Mouse (Mus musculus) stomach, embryonic 14.5 days (tissue): Measurements from ENCODE around the gene Spg20. TPM values are rescaled to one million over a fixed set of nuclear protein-coding genes. Genes with fewer than 3 reads are reported as not detected.

Experiments
- ATAC-seq: fragments of 200-750 bp; cut with Nextera tagmentation; 2 replicates; pipeline ENCODE4 v1.8.0; 2017; ENCODE audit warnings: low read depth, moderate TSS enrichment; ENCODE audit not compliant: insufficient number of reproducible peaks, insufficient read depth, low FRiP score
- H3K27ac ChIP-seq: fragments of 300-500 bp; sonication (generic); 2 replicates; pipeline ENCODE4 v1.5.1; 2014; ENCODE audit warnings: mild to moderate bottlenecking, low read length, moderate library complexity, mixed read lengths
- H3K27me3 ChIP-seq: fragments of 300-500 bp; sonication (generic); 2 replicates; pipeline ENCODE4 v1.6.1; 2014; ENCODE audit warnings: low read length, control low read depth, mixed read lengths; ENCODE audit not compliant: control insufficient read depth, insufficient read depth
- H3K36me3 ChIP-seq: fragments of 300-500 bp; sonication (generic); 2 replicates; pipeline ENCODE4 v1.6.1; 2014; ENCODE audit warnings: mild to moderate bottlenecking, control low read depth, low read length, moderate library complexity, mixed read lengths; ENCODE audit not compliant: control insufficient read depth, insufficient read depth
- H3K4me1 ChIP-seq: fragments of 300-500 bp; sonication (generic); 2 replicates; pipeline ENCODE4 v1.6.1; 2014; ENCODE audit warnings: low read length, control low read depth, mixed read lengths; ENCODE audit not compliant: control insufficient read depth, insufficient read depth
- H3K4me2 ChIP-seq: fragments of 300-500 bp; sonication (generic); replicated peaks from 2 replicates; pipeline ENCODE4 v1.6.1; 2014; ENCODE audit warnings: low read depth, low read length, control low read depth
- H3K4me3 ChIP-seq: fragments of 300-500 bp; sonication (generic); 2 replicates; pipeline ENCODE4 v1.5.1; 2014; ENCODE audit warnings: low read depth, low read length, control low read depth
- H3K9ac ChIP-seq: fragments of 300-500 bp; sonication (generic); replicated peaks from 2 replicates; pipeline ENCODE4 v1.6.1; 2014; ENCODE audit warnings: low read depth, mild to moderate bottlenecking, control low read depth, low read length, moderate library complexity, mixed read lengths
- H3K9me3 ChIP-seq: fragments of 300-500 bp; sonication (generic); 2 replicates; pipeline ENCODE4 v1.6.1; 2016; ENCODE audit warnings: low read depth, low read length, control low read depth; ENCODE audit not compliant: control insufficient read depth
- WGBS: fragments of 180-500 bp; shearing (Covaris S2); extraction: QIAGEN DNeasy Blood & Tissue Kit; methylation state at CpG from one replicate; pipeline ENCODE4 v1.1.7; 2014; 5-methylcytosine and 5-hydroxymethylcytosine counted together
- polyA plus RNA-seq: library from polyadenylated mRNA; unstranded; fragments of >200 nt; fragmentation: Nextera tagmentation; extraction: Ambion mirVana; gene quantifications from 2 replicates; pipeline ENCODE4 v1.2.1, GENCODE M21; 2014

The Spg20 gene
- polyA plus RNA-seq, 1 experiment from 2014 or later = 46.7 TPM

DNA sequence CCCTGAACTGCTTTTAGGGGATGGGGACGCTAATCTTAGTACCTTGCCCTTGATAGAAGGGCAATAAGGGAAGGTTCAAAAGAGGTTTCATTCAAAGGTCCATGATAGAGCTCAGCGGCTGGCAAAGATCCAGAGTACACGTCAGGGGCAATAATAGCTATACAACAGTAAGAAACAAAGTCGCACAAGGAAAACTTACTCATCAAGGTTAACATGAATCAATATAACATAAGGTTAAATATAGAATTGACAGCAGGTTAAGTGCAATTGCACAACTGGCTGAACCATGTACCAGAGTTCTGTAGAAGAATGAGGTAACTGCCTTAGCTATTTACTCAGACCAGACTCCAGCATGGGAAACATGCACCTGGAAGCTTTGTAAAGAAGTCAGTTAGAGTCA is 22.6 kb upstream of the Spg20 start:
- H3K4me2 ChIP-seq = no peak overlapping the region
- H3K27me3 ChIP-seq = no peaks in the 10 kb centered on the region
- no peaks in the 10 kb centered on the region for H3K9me3 ChIP-seq
- no peak overlapping the region for H3K27ac ChIP-seq
- H3K9ac ChIP-seq = no peak overlapping the region
- ATAC-seq = no peak
- no peaks in the 10 kb centered on the region for H3K36me3 ChIP-seq
- H3K4me3 ChIP-seq = no peak overlapping the region
- no peaks in the 10 kb centered on the region for H3K4me1 ChIP-seq
- 75% methylated on average over 4 of the region's 4 CpGs for WGBS

DNA sequence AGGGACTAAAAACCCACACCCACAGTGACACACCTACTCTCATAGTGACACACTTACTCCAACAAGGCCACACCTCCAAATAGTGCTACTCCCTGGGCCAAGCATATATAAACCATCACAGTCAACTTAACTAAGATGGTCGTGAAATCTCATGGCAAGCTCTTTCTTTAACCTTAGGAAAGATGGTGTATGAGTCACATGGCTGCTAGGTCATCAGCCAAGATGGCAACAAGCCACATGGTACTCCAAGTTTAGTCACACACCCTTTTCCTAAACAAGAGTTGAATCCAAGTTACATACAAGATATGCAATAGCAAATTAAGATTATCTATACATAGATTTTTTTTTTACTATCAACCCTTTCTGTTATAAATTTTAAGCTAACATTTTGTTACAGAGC is 18.7 kb upstream of the Spg20 start:
- Histone ChIP-seq H3K27me3 (no peaks in the 10 kb centered on the region), H3K4me2 (no peak overlapping the region), H3K4me3 (no peak overlapping the region), H3K36me3 (no peaks in the 10 kb centered on the region), H3K9ac (no peak overlapping the region), H3K4me1 (no peaks in the 10 kb centered on the region), H3K27ac (no peak overlapping the region), H3K9me3 (no peaks in the 10 kb centered on the region)
- ATAC-seq = no peak
- 81% methylated on average over 1 of the region's 1 CpGs for WGBS

DNA sequence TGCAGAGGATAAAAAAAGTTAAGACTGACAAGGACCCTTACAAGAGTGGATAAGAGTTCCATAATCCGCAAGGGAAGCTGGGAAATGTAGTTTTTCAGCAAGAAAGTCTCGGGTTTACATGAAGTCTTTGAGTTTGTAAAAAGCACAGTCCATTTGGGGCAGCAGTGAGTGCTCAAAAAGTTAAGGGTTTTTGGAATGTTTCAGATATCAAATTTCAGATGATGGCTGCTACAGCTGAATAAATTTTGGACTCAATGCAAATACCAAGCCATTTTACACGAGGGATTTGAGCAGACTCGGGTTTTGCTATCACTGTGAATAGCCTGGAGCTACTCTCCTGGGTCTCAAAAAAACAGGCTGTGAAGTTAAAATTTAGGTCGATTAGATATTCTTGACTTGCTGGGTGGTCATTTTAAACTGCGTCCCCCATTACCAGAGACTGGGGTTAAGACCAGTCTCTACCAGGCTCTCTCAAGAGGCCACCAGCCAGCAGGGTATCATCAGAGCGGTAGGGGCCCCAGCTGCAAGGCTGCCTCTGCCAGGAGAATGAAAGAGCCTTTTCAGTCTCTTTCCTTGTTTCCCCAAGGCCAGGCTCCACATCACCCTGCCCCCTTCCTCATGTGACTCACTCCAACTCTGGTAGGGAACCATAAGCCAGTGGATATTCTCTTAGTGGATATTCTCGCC is 15.8 kb upstream of the Spg20 start:
- WGBS = 36% methylated on average over 8 of the region's 8 CpGs
- ATAC-seq = peak; percentile 76
- H3K4me2 ChIP-seq = 0 out of 2 replicates have a peak overlapping the region, but pooled peaks have one; percentile 14
- no peaks in the 10 kb centered on the region for H3K36me3 ChIP-seq
- H3K27me3 ChIP-seq = no peaks in the 10 kb centered on the region
- no peak overlapping the region for H3K9ac ChIP-seq
- peak overlapping the region; percentile 70 for H3K27ac ChIP-seq
- no peaks in the 10 kb centered on the region for H3K4me1 ChIP-seq
- H3K9me3 ChIP-seq = no peaks in the 10 kb centered on the region
- no peak overlapping the region for H3K4me3 ChIP-seq

DNA sequence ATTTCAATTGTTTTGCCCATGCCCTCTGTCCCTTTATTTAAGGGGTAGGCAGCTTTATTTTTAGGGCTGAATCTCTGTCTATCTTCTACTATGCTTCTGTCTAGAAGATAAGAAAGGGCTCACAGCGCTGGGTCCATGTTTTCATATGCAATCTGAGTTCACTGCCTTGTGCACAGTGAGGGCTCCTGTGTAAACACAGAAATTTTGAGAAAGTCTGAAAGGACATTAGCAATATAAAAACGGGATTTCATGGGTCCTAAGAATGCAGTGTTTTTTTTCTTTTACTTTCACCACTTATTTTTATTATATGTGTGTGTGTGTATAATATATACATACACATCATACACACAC is 15.3 kb upstream of the Spg20 start:
- Histone ChIP-seq H3K4me2 (no peak overlapping the region), H3K4me3 (no peak overlapping the region), H3K4me1 (no peaks in the 10 kb centered on the region), H3K9ac (no peak overlapping the region), H3K9me3 (no peaks in the 10 kb centered on the region), H3K36me3 (no peaks in the 10 kb centered on the region), H3K27ac (peak overlapping the region; percentile 70), H3K27me3 (no peaks in the 10 kb centered on the region)
- no peak for ATAC-seq
- WGBS = 64% methylated on average over 2 of the region's 2 CpGs

DNA sequence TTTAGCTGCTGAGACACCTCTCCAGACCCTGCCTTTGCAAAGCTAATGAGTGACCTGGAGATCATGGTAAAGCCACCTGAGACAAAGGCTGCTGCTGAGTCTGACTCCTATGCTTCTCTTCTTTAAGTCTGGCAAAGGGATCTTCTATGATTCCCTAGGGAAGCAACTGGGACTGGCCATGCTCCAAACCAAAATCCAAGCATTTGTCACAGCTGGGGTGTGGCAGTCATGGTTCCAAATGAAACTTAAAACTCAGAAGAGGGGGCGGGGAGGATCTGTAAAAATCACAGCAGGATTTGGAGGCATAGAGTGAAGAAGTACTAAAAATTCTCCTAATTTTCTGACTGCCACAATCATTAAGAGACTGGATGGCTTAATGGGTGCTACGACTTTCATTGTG is 14.7 kb upstream of the Spg20 start:
- H3K27me3 ChIP-seq = no peaks in the 10 kb centered on the region
- no peak for ATAC-seq
- no peaks in the 10 kb centered on the region for H3K9me3 ChIP-seq
- no peaks in the 10 kb centered on the region for H3K4me1 ChIP-seq
- no peak overlapping the region for H3K27ac ChIP-seq
- H3K9ac ChIP-seq = no peak overlapping the region
- 90% methylated on average over 2 of the region's 2 CpGs for WGBS
- no peak overlapping the region for H3K4me3 ChIP-seq
- H3K36me3 ChIP-seq = no peaks in the 10 kb centered on the region
- H3K4me2 ChIP-seq = no peak overlapping the region

DNA sequence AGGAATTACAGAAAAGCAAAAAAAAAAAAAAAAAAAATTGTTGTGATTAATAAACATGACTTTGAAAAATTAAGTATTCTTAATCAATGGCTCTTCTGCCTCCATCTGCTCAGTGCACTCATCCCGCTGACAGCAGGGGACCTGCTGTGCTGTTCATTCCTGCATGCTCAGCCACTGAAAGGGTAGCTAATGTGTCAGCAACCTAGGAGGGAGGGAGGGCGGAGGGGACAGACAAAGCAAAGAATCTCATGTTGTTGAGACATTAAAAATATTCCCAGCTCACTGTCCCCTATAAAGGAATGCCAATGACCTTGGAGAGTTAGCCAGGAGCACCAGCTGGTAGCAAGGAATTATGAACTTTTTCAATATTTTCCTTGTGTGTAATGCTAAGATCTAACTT is 13.9 kb upstream of the Spg20 start:
- Histone ChIP-seq H3K4me3 (no peak overlapping the region), H3K27me3 (no peaks in the 10 kb centered on the region), H3K27ac (no peak overlapping the region), H3K9ac (no peak overlapping the region), H3K9me3 (no peaks in the 10 kb centered on the region), H3K4me1 (no peaks in the 10 kb centered on the region), H3K36me3 (no peaks in the 10 kb centered on the region), H3K4me2 (no peak overlapping the region)
- WGBS = 69% methylated on average over 2 of the region's 2 CpGs
- no peak for ATAC-seq

DNA sequence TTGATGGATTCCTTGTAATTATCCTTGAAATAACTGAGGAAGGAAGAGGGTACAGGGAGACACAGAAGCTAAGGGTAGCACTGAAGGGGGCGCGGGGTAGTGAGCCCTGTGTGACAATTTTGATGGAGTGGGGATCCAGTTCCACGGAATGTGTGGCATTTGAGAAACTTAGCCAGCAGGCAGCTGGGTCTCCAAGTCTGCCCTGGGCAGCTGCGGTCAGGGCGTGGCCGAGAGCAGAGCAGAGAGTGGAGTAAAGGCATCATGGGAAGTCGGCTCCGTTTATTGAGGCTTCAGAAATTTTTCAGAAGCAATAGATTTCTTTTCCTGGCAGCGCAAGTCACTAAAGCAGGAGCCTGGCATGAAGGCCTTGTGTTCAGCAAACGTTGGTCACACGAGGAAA is 12.9 kb upstream of the Spg20 start:
- no peak overlapping the region for H3K27ac ChIP-seq
- no peak overlapping the region for H3K9ac ChIP-seq
- no peaks in the 10 kb centered on the region for H3K36me3 ChIP-seq
- no peak for ATAC-seq
- no peaks in the 10 kb centered on the region for H3K27me3 ChIP-seq
- 46% methylated on average over 11 of the region's 11 CpGs for WGBS
- H3K4me3 ChIP-seq = no peak overlapping the region
- H3K4me2 ChIP-seq = no peak overlapping the region
- no peaks in the 10 kb centered on the region for H3K9me3 ChIP-seq
- no peaks in the 10 kb centered on the region for H3K4me1 ChIP-seq

DNA sequence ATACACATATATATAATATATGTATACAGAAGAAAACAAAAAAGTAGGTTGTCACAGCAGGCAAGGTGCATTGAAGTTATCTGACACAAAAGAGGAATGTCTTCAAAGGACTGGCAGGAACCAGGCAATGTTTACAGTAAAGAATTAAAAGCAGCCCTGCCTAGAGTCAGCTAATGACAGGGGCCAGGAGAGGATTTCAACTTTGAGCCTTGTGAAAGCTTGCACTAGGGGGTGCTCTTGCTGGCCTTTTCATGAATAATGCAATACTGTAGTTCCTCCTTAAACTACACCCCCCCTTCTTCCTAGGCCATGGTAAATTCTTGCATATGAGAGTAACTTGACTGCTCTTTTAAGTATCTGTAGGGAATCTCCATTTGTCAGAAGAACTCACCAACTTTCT is 10.8 kb upstream of the Spg20 start:
- no peak overlapping the region for H3K27ac ChIP-seq
- H3K36me3 ChIP-seq = no peaks in the 10 kb centered on the region

DNA sequence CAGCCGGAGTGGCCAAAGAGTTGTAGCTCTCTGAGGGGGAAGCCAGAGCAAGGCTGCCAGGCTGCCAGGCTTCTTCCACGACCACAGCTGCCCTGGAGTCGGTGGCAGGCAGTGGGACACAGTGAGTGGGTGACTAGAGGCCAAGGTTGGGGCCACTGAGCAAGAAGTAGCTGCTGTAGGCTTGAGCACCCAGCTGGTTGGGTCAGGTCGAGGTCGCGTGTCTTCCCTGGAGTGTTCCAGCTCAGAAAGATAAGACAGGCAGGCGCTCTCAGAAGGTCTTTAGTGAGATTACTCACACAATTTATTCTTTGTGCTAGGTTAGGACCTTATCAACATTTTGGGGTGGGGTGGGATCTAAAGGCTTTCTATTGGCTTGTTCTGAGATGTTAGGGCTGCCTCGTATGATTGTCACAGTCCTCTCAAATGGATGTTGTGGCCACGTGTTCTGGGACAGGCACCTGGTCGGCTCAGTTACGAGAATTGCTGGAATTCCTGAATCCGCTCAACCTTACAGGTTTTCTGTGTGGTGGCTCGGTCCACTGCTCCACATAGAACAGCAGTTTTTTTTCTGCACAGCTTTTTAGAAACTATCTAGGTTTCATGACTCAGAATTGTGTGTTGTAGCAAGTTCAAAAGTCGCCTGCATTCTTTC is 6.4 kb upstream of the Spg20 start:
- Histone ChIP-seq H3K36me3 (no peaks in the 10 kb centered on the region), H3K27me3 (no peaks in the 10 kb centered on the region), H3K4me1 (no peaks in the 10 kb centered on the region), H3K4me2 (no peak overlapping the region), H3K9ac (no peak overlapping the region), H3K9me3 (no peaks in the 10 kb centered on the region), H3K4me3 (no peak overlapping the region), H3K27ac (no peak overlapping the region)
- ATAC-seq = no peak
- 72% methylated on average over 14 of the region's 14 CpGs for WGBS

More for the DNA sequence above, 10.8 kb upstream of the Spg20 start:
- Histone ChIP-seq H3K9ac (no peak overlapping the region), H3K27me3 (no peaks in the 10 kb centered on the region), H3K9me3 (no peaks in the 10 kb centered on the region), H3K4me2 (no peak overlapping the region), H3K4me3 (no peak overlapping the region), H3K4me1 (no peaks in the 10 kb centered on the region)
- no peak for ATAC-seq
